Mouse (Mus musculus) forebrain, postnatal 0 days (tissue): Measurements from ENCODE around the gene Cdk19. TPM values are rescaled to one million over a fixed set of nuclear protein-coding genes. Genes with fewer than 3 reads are reported as not detected.

Experiments used
- ATAC-seq: fragments of 200-750 bp; cut with Nextera tagmentation; 2 replicates; pipeline ENCODE4 v1.8.0; 2017; ENCODE audit warnings: mild to moderate bottlenecking, moderate library complexity
- DNase-seq: peaks from one replicate; pipeline ENCODE4 v3.0.0-alpha.2; 2015
- H3K27ac ChIP-seq: fragments of 300-500 bp; sonication (generic); 2 replicates; pipeline ENCODE4 v1.5.1; 2014; ENCODE audit warnings: low read depth, mild to moderate bottlenecking, antibody characterized with exemption, low read length, moderate library complexity, mixed read lengths
- H3K27me3 ChIP-seq: fragments of 300-500 bp; sonication (generic); 2 replicates; pipeline ENCODE4 v1.6.1; 2014; ENCODE audit warnings: mild to moderate bottlenecking, low read length, mixed read lengths; ENCODE audit not compliant: insufficient read depth
- H3K36me3 ChIP-seq: fragments of 300-500 bp; sonication (generic); 2 replicates; pipeline ENCODE4 v1.6.1; 2014; ENCODE audit warnings: mild to moderate bottlenecking, moderate library complexity; ENCODE audit not compliant: insufficient read depth
- H3K4me1 ChIP-seq: fragments of 300-500 bp; sonication (generic); 2 replicates; pipeline ENCODE4 v1.6.1; 2014; ENCODE audit warnings: antibody characterized with exemption; ENCODE audit not compliant: insufficient read depth
- H3K4me2 ChIP-seq: fragments of 300-500 bp; sonication (generic); 2 replicates; pipeline ENCODE4 v1.6.1; 2014; ENCODE audit warnings: low read depth, mild to moderate bottlenecking, moderate library complexity
- H3K4me3 ChIP-seq: fragments of 300-500 bp; sonication (generic); 2 replicates; pipeline ENCODE4 v1.5.1; 2014; ENCODE audit warnings: low read depth, low read length, mixed read lengths
- H3K9ac ChIP-seq: fragments of 300-500 bp; sonication (generic); 2 replicates; pipeline ENCODE4 v1.6.1; 2014; ENCODE audit warnings: mild to moderate bottlenecking
- H3K9me3 ChIP-seq: fragments of 300-500 bp; sonication (generic); 2 replicates; pipeline ENCODE4 v1.6.1; 2016; ENCODE audit warnings: low read length
- CTCF ChIP-seq: sonication (generic); IDR thresholded peaks from 2 replicates; pipeline ENCODE4 v1.5.1; 2016; ENCODE audit warnings: antibody characterized with exemption, control low read depth, low read depth
- WGBS: fragments of 180-500 bp; shearing (Covaris S2); extraction: QIAGEN DNeasy Blood & Tissue Kit; methylation state at CpG from one replicate; pipeline ENCODE4 v1.1.7; 2014; 5-methylcytosine and 5-hydroxymethylcytosine counted together
- polyA plus RNA-seq: library from polyadenylated mRNA; unstranded; fragments of >200 nt; fragmentation: Nextera tagmentation; extraction: Ambion mirVana; gene quantifications from 2 replicates; pipeline ENCODE4 v1.2.1, GENCODE M21; 2015
- total RNA-seq: library from RNA; depleted of rRNA; stranded (reverse); fragments of >200 nt; gene quantifications from 2 replicates; pipeline ENCODE4 v1.2.3, GENCODE M21; 2014

Cdk19 gene
- total and polyA plus RNA-seq, 2 experiments from 2014 or later: 11.5 to 33.7 TPM

DNA sequence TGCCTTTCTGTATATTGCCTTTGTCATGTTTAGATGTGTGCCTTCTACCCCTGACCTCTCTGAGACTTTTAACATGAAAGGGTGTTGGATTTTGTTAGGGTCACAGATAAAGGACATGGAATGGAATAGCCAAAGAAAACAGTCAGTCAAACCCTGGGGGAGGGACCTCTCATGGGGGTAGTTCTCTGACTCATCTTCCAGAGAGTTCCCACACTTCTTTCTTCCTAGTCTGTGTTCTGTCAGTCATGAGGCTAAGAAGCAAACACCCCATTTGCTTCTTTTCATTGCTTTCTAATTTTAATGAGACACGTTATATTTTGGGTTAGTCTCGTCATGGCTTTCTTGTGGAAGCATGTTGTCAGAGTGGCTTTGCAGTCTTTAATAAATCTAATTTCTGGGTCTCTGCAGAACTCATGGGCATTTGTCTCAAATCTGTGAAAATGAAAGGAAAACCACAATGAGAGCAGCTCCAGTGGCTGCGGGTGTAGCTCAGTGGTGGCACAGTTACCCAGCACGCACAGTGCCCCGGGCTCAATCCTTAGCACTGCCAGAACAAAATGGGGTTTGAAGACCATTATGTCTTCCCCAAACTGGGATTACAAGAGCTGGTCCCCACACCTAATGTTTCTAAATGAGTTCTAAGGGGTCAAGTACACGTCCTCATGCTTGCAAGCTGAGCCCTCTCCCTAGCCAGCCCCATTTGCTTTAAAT, 149.9 kb downstream of the Cdk19 start:
- no peaks in the 10 kb centered on the region for H3K9me3 ChIP-seq
- no peak for ATAC-seq
- H3K4me1 ChIP-seq: no peaks in the 10 kb centered on the region
- 81% methylated on average over 6 of the region's 6 CpGs for WGBS
- no peak overlapping the region for H3K4me3 ChIP-seq
- TF ChIP-seq CTCF: no peak
- no peaks in the 10 kb centered on the region for H3K27me3 ChIP-seq
- H3K4me2 ChIP-seq: no peak overlapping the region
- H3K27ac ChIP-seq: no peak overlapping the region
- no peak overlapping the region for H3K9ac ChIP-seq
- H3K36me3 ChIP-seq: no peaks in the 10 kb centered on the region; the same call in 1 of the 2 replicates
- DNase-seq: no peak

DNA sequence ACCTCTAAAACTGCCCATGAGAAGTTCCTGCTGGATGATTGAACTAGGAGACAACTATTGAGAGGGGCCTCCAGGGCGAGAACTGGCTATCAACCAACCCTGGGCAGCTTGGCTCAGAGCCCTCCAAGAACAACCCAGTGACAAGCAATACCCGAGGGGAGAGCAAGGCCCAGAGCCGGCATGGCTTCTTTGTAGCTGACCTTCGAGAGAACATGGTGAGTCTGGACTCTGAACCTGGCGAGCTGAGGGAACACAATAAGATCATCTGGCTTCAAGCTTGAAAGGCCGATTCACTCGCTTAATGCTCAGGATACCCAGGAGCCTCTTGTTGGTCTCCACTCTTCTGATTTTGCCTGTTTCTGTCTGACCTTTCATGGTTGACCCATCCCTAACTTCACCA, 151.8 kb downstream of the Cdk19 start:
- no peaks in the 10 kb centered on the region for H3K36me3 ChIP-seq
- H3K4me3 ChIP-seq: no peak overlapping the region

DNA sequence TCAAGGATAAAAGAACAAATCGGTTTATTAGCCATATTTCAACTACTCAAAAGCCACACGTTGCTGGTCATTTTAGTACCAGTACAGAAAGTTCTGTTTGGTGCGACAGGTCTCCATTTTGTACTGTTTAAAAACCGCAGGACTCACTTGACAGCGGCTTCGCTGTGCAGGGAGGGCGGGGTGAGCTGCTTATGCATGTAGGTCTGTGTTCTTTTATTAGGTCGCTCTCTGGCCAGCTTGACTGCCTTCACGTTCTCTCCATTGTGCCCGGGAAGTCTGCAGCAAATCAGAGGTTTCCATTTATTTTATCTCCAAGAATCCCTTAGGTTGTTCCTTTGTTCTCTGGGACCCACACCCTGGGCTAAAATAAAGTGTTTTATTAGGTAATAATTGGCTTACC, 152.4 kb downstream of the Cdk19 start:
- H3K9ac ChIP-seq: no peak overlapping the region
- ATAC-seq: no peak

More for the DNA sequence above, 151.8 kb downstream of the Cdk19 start:
- Histone ChIP-seq H3K4me1 (no peaks in the 10 kb centered on the region), H3K9me3 (no peaks in the 10 kb centered on the region), H3K9ac (no peak overlapping the region), H3K27ac (no peak overlapping the region), H3K27me3 (no peaks in the 10 kb centered on the region), H3K4me2 (no peak overlapping the region)
- WGBS: 88% methylated on average over 7 of the region's 7 CpGs
- TF ChIP-seq CTCF: no peak
- DNase-seq: no peak
- no peak for ATAC-seq

DNA sequence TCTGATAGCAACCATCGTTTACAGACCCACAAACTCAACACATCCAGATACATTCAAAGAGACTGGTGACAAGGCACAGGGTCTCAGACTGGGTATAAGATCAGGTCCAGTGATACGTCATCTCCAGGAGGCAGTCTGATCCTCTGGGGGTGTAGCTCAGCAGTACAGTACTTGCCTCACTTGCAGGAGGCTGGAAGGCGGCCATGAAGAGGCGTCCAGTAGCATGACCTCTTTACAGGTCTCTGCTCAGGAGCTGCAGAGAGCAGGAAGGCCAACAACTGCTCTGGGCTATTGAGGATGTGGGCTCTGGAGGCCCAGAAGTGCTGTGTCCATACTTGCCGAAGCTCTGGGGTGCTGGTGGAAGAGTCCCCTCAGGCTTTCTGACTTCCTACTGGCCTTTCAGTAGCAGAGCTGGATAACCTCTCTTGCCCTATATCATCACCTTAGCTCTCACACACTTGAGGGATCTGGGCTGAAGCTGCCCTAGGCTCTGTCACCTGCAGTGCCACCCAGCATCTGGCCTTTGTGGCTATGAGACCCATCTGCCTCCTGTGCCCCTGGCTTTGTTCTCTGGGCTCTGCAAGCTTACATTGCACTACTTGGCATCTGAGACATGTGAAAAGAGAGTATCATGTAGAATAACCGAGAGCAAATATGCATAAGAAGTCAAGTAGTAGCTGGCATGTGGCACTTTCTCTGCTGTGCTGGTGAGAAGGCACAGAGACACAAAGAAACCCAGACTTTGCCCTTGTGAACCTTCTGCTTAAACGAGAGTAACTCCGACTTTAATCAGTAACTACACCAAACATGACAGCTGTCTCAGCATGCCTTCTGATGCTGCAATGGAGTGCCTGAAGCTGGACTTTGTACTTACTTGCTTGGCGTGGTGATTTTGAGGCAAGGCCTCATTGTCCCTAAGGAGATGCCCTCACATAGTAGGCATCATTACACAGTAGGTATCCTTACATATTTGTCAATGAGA, 155.1 kb downstream of the Cdk19 start:
- no peaks in the 10 kb centered on the region for H3K36me3 ChIP-seq
- 80% methylated on average over 9 of the region's 9 CpGs for WGBS
- H3K4me1 ChIP-seq: 0 out of 2 replicates have a peak, but pooled peaks cover 3% of the 10 kb centered on the region
- no peak for ATAC-seq
- H3K4me3 ChIP-seq: no peak overlapping the region
- H3K9me3 ChIP-seq: no peaks in the 10 kb centered on the region
- TF ChIP-seq CTCF: no peak
- no peak overlapping the region for H3K9ac ChIP-seq
- H3K4me2 ChIP-seq: no peak overlapping the region
- H3K27ac ChIP-seq: no peak overlapping the region
- no peaks in the 10 kb centered on the region for H3K27me3 ChIP-seq
- DNase-seq: no peak

More for the DNA sequence above, 152.4 kb downstream of the Cdk19 start:
- H3K4me1 ChIP-seq: no peaks in the 10 kb centered on the region
- DNase-seq: no peak
- 58% methylated on average over 10 of the region's 10 CpGs for WGBS
- H3K27me3 ChIP-seq: no peaks in the 10 kb centered on the region
- H3K27ac ChIP-seq: no peak overlapping the region
- no peaks in the 10 kb centered on the region for H3K9me3 ChIP-seq
- no peaks in the 10 kb centered on the region for H3K36me3 ChIP-seq
- no peak overlapping the region for H3K4me2 ChIP-seq
- no peak overlapping the region for H3K4me3 ChIP-seq
- TF ChIP-seq CTCF: no peak

DNA sequence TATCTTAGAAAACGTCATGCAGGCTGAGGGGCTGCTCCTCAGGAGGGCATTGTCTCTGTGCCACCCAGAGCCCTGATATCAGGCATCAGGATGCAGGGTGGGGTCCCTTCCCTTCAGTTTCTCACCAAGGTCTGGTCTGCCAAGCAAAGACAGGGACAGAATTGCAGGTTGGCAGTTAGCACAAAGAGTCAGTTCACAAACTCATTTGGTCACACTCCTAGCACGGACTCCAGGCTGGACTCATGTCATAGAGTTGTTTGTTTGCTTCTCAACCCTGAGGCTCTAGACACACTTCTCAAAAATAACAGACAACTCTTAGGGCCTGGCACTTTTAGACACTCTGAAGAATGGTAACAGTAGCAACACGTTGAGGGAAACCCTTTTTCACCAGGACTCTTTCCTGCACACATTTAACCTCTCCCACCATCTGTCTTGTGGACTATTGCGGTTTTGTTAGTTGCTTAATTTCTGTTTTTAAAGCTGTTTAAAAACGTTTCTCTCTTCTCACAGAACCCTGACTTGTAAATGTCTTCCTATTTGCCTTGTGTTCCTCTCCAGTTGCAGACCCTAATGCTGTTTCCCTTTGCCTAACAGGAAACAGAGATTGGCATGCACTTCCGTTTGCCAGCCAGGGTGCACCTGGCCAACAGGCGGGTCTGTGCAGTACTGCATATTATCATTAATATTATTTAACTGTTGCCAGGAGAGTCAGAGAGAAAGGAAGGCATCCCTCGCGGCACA, 158.1 kb downstream of the Cdk19 start:
- H3K27ac ChIP-seq: no peak overlapping the region
- WGBS: 53% methylated on average over 9 of the region's 9 CpGs
- H3K27me3 ChIP-seq: no peaks in the 10 kb centered on the region
- ATAC-seq (no peak), DNase-seq (no peak)
- H3K9me3 ChIP-seq: no peaks in the 10 kb centered on the region
- no peak overlapping the region for H3K9ac ChIP-seq
- no peak overlapping the region for H3K4me2 ChIP-seq
- H3K4me3 ChIP-seq: no peak overlapping the region
- H3K4me1 ChIP-seq: 0 out of 2 replicates have a peak, but pooled peaks cover 3% of the 10 kb centered on the region
- no peak for TF ChIP-seq CTCF
- H3K36me3 ChIP-seq: no peaks in the 10 kb centered on the region

DNA sequence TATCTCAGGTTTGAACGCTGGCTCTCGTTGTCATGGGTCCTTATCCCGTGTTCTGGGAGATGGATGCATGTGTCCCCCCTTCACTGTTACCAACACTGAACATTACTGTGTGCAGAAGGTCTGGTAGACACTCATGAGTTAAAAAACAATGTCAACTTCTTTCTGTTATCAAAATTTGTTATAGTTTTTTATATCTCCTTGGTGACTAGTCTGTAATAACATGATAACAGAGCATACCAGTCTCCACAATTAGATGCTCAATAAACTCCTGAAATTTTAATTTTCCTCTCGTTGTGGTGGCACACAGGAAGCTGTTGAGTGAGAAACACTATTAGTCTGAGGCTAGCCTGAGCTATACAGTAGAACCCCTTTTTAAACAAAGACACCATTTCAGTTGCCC, 159.1 kb downstream of the Cdk19 start:
- no peak for TF ChIP-seq CTCF
- H3K4me1 ChIP-seq: 0 out of 2 replicates have a peak, but pooled peaks cover 3% of the 10 kb centered on the region
- no peak overlapping the region for H3K4me3 ChIP-seq
- no peaks in the 10 kb centered on the region for H3K9me3 ChIP-seq
- H3K36me3 ChIP-seq: no peaks in the 10 kb centered on the region
- H3K4me2 ChIP-seq: no peak overlapping the region
- ATAC-seq: no peak
- no peak for DNase-seq
- H3K9ac ChIP-seq: no peak overlapping the region
- H3K27ac ChIP-seq: no peak overlapping the region
- 87% methylated on average over 4 of the region's 4 CpGs for WGBS
- no peaks in the 10 kb centered on the region for H3K27me3 ChIP-seq
